Mouse (Mus musculus) liver, embryonic 15.5 days (tissue): ENCODE measurements around the gene Cbr2. TPM values are rescaled to one million over a fixed set of nuclear protein-coding genes. Genes with fewer than 3 reads are reported as not detected.

ENCODE experiments used
- ATAC-seq: fragments of 200-750 bp; cut with Nextera tagmentation; 2 replicates; pipeline ENCODE4 v1.8.0; 2017; ENCODE audit warnings: moderate number of reproducible peaks, mild to moderate bottlenecking, moderate library complexity; ENCODE audit not compliant: insufficient read depth
- H3K27ac ChIP-seq: fragments of 300-500 bp; sonication (generic); replicated peaks from 2 replicates; pipeline ENCODE4 v1.5.1; 2015; ENCODE audit warnings: mild to moderate bottlenecking, inconsistent platforms
- H3K27me3 ChIP-seq: fragments of 300-500 bp; sonication (generic); 2 replicates; pipeline ENCODE4 v1.6.1; 2015; ENCODE audit warnings: mild to moderate bottlenecking, inconsistent platforms
- H3K36me3 ChIP-seq: fragments of 300-500 bp; sonication (generic); replicated peaks from 2 replicates; pipeline ENCODE4 v1.6.1; 2015; ENCODE audit warnings: moderate library complexity, mild to moderate bottlenecking, inconsistent platforms
- H3K4me1 ChIP-seq: fragments of 300-500 bp; sonication (generic); replicated peaks from 2 replicates; pipeline ENCODE4 v1.6.1; 2015; ENCODE audit warnings: inconsistent platforms
- H3K4me2 ChIP-seq: fragments of 300-500 bp; sonication (generic); 2 replicates; pipeline ENCODE4 v1.6.1; 2015; ENCODE audit warnings: moderate library complexity, mild to moderate bottlenecking, inconsistent platforms
- H3K4me3 ChIP-seq: fragments of 300-500 bp; sonication (generic); replicated peaks from 2 replicates; pipeline ENCODE4 v1.5.1; 2015; ENCODE audit warnings: mild to moderate bottlenecking, inconsistent platforms
- H3K9ac ChIP-seq: fragments of 300-500 bp; sonication (generic); 2 replicates; pipeline ENCODE4 v1.6.1; 2015; ENCODE audit warnings: moderate library complexity, mild to moderate bottlenecking, inconsistent platforms
- H3K9me3 ChIP-seq: fragments of 300-500 bp; sonication (generic); replicated peaks from 2 replicates; pipeline ENCODE4 v1.6.1; 2016; ENCODE audit warnings: inconsistent platforms
- WGBS: fragments of 180-500 bp; shearing (Covaris S2); methylation state at CpG from one replicate; pipeline ENCODE4 v1.1.7; 2015; ENCODE audit warnings: mixed read lengths; ENCODE audit not compliant: insufficient replicate concordance; 5-methylcytosine and 5-hydroxymethylcytosine counted together
- polyA plus RNA-seq: library from polyadenylated mRNA; unstranded; fragments of >200 nt; fragmentation: Nextera tagmentation; extraction: Ambion mirVana; gene quantifications from 2 replicates; pipeline ENCODE4 v1.2.1, GENCODE M21; 2015

The Cbr2 gene
- polyA plus RNA-seq, 1 experiment from 2014 or later = 0.37 TPM

- Histone ChIP-seq H3K9me3 (no peaks in the 10 kb centered on the region), H3K36me3 (peaks cover 37% of the 10 kb centered on the region), H3K4me2 (no peak overlapping the region), H3K27ac (no peak overlapping the region), H3K27me3 (no peaks in the 10 kb centered on the region), H3K4me1 (no peaks in the 10 kb centered on the region; the same call in 1 of the 2 replicates), H3K9ac (no peak overlapping the region), H3K4me3 (no peak overlapping the region)
- 66% methylated on average over 3 of the region's 3 CpGs for WGBS
- ATAC-seq = no peak
These were observed 38.5 kb downstream of the Cbr2 start for GRCm38 (mm10) chr11:120693461-120693860.

GRCm38 (mm10) chr11:120692471-120693011, 39.4 kb downstream of the Cbr2 start:
- no peak for ATAC-seq
- H3K27ac ChIP-seq = no peak overlapping the region
- H3K9ac ChIP-seq = no peak overlapping the region
- no peak overlapping the region for H3K4me3 ChIP-seq
- no peaks in the 10 kb centered on the region; the same call in 1 of the 2 replicates for H3K4me1 ChIP-seq
- 87% methylated on average over 4 of the region's 4 CpGs for WGBS
- peaks cover 41% of the 10 kb centered on the region for H3K36me3 ChIP-seq
- no peaks in the 10 kb centered on the region for H3K9me3 ChIP-seq
- H3K27me3 ChIP-seq = no peaks in the 10 kb centered on the region
- no peak overlapping the region for H3K4me2 ChIP-seq

GRCm38 (mm10) chr11:120689365-120689764, 42.5 kb downstream of the Cbr2 start:
- no peak for ATAC-seq
- no peak overlapping the region for H3K4me2 ChIP-seq
- H3K27ac ChIP-seq = no peak overlapping the region
- H3K4me3 ChIP-seq = no peak overlapping the region
- 41% methylated on average over 3 of the region's 3 CpGs for WGBS
- H3K4me1 ChIP-seq = peaks cover 4% of the 10 kb centered on the region; the same call in 1 of the 2 replicates
- H3K36me3 ChIP-seq = peaks cover 38% of the 10 kb centered on the region
- H3K9me3 ChIP-seq = no peaks in the 10 kb centered on the region
- H3K9ac ChIP-seq = no peak overlapping the region
- no peaks in the 10 kb centered on the region for H3K27me3 ChIP-seq

- H3K27ac ChIP-seq = no peak overlapping the region
- no peaks in the 10 kb centered on the region for H3K9me3 ChIP-seq
- H3K4me3 ChIP-seq = no peak overlapping the region
- no peak overlapping the region for H3K9ac ChIP-seq
- ATAC-seq = no peak
- H3K4me2 ChIP-seq = no peak overlapping the region
- peaks cover 35% of the 10 kb centered on the region for H3K36me3 ChIP-seq
- H3K27me3 ChIP-seq = no peaks in the 10 kb centered on the region
- 79% methylated on average over 20 of the region's 20 CpGs for WGBS
- H3K4me1 ChIP-seq = 0 out of 2 replicates have a peak, but pooled peaks cover 4% of the 10 kb centered on the region
These were observed 45.2 kb downstream of the Cbr2 start for GRCm38 (mm10) chr11:120686650-120687272.

GRCm38 (mm10) chr11:120684660-120685059, 47.3 kb downstream of the Cbr2 start:
- no peak for ATAC-seq
- H3K4me1 ChIP-seq = 0 out of 2 replicates have a peak, but pooled peaks cover 4% of the 10 kb centered on the region
- H3K27me3 ChIP-seq = no peaks in the 10 kb centered on the region
- H3K9me3 ChIP-seq = no peaks in the 10 kb centered on the region
- WGBS = 61% methylated on average over 2 of the region's 2 CpGs
- no peak overlapping the region for H3K27ac ChIP-seq
- H3K4me2 ChIP-seq = no peak overlapping the region
- peaks cover 42% of the 10 kb centered on the region for H3K36me3 ChIP-seq
- no peak overlapping the region for H3K4me3 ChIP-seq
- no peak overlapping the region for H3K9ac ChIP-seq

GRCm38 (mm10) chr11:120684086-120684485, 47.8 kb downstream of the Cbr2 start:
- Histone ChIP-seq H3K9ac (no peak overlapping the region), H3K27ac (no peak overlapping the region), H3K4me1 (0 out of 2 replicates have a peak, but pooled peaks cover 4% of the 10 kb centered on the region), H3K4me2 (no peak overlapping the region), H3K36me3 (peaks cover 42% of the 10 kb centered on the region), H3K4me3 (no peak overlapping the region), H3K27me3 (no peaks in the 10 kb centered on the region), H3K9me3 (no peaks in the 10 kb centered on the region)
- WGBS = 70% methylated on average over 2 of the region's 2 CpGs
- ATAC-seq = no peak

- Histone ChIP-seq H3K4me3 (no peak overlapping the region), H3K27me3 (no peaks in the 10 kb centered on the region), H3K4me2 (no peak overlapping the region), H3K9me3 (no peaks in the 10 kb centered on the region), H3K27ac (no peak overlapping the region), H3K4me1 (0 out of 2 replicates have a peak, but pooled peaks cover 4% of the 10 kb centered on the region), H3K9ac (no peak overlapping the region), H3K36me3 (peaks cover 41% of the 10 kb centered on the region)
- 64% methylated on average over 3 of the region's 3 CpGs for WGBS
- ATAC-seq = no peak
These were observed 48.4 kb downstream of the Cbr2 start for GRCm38 (mm10) chr11:120683536-120683935.

- 82% methylated on average over 5 of the region's 5 CpGs for WGBS
- Histone ChIP-seq H3K9me3 (no peaks in the 10 kb centered on the region), H3K4me2 (no peak overlapping the region), H3K4me3 (no peak overlapping the region), H3K4me1 (0 out of 2 replicates have a peak, but pooled peaks cover 4% of the 10 kb centered on the region), H3K27me3 (no peaks in the 10 kb centered on the region), H3K36me3 (peaks cover 46% of the 10 kb centered on the region), H3K27ac (no peak overlapping the region), H3K9ac (no peak overlapping the region)
- no peak for ATAC-seq
These were observed 49.2 kb downstream of the Cbr2 start for GRCm38 (mm10) chr11:120682683-120683082.

- no peak for ATAC-seq
- H3K27me3 ChIP-seq = no peaks in the 10 kb centered on the region
- H3K4me3 ChIP-seq = no peak overlapping the region
- no peak overlapping the region for H3K4me2 ChIP-seq
- 66% methylated on average over 3 of the region's 3 CpGs for WGBS
- no peak overlapping the region for H3K27ac ChIP-seq
- no peaks in the 10 kb centered on the region for H3K9me3 ChIP-seq
- no peak overlapping the region for H3K9ac ChIP-seq
- peaks cover 43% of the 10 kb centered on the region for H3K36me3 ChIP-seq
- peaks cover 19% of the 10 kb centered on the region for H3K4me1 ChIP-seq
These were observed 52.0 kb downstream of the Cbr2 start for GRCm38 (mm10) chr11:120679909-120680308.
